Mouse (Mus musculus): ENCODE measurements around the gene Riox1. TPM values are rescaled to one million over a fixed set of nuclear protein-coding genes. Genes with fewer than 3 reads are reported as not detected.
A peak's percentile ranks its signal among the peaks of the same experiment; 100 is the strongest.

Riox1 gene
- total and polyA plus RNA-seq, 2 experiments from 2014 or later: 4.6 to 12.4 TPM

DNA sequence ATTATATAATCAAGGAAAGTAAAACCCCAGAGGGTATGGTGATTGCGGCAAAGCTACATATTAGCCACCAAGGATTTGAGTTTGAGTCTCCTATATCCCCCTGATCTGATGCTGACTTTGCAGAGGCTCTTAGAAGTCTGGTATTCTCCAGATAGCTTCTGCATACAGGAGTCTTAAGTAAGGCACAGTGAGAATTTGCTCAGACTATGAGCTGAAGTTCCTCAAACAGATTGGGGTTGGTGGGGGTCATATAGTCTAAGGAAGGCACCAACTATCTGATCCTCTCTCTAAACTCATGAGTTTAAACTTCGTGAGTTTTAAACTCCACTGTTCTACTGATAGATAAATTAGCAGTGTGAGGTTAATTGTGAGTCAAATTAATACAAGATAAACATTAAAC lies 11.1 kb upstream of the Riox1 start:
- Histone ChIP-seq H3K27me3 (ENCODE audit: control insufficient read depth, insufficient read depth, low read length) (no peaks in the 10 kb centered on the region), H3K27ac (ENCODE audit: low read depth) (no peak overlapping the region), H3K9me3 (replicated peaks; ENCODE audit: control insufficient read depth, low read length) (no peaks in the 10 kb centered on the region), H3K36me3 (replicated peaks; ENCODE audit: control insufficient read depth, insufficient read depth, low read length) (no peaks in the 10 kb centered on the region), H3K4me1 (ENCODE audit: control insufficient read depth, insufficient read depth) (no peaks in the 10 kb centered on the region), H3K4me3 (ENCODE audit: low read depth, low read length) (no peak overlapping the region), H3K4me2 (ENCODE audit: low read depth, low read length) (no peak overlapping the region), H3K9ac (replicated peaks; ENCODE audit: low read depth, low read length) (no peak overlapping the region)
- DNase-seq (ENCODE audit: low spot score) (no peak), ATAC-seq (ENCODE audit: insufficient read depth, low read depth) (no peak)
- no peak for TF ChIP-seq CTCF (IDR thresholded peaks at IDR 0.05; ENCODE audit: low read depth)
- TF ChIP-seq EP300 (IDR thresholded peaks at IDR 0.05; ENCODE audit: low read depth): no peak
- 72% methylated on average over 2 of the region's 2 CpGs for WGBS

GRCm38 (mm10) chr12:83940031-83940430 lies 10.4 kb upstream of the Riox1 start:
- no peak overlapping the region for H3K4me3 ChIP-seq (ENCODE audit: low read depth, low read length)
- ATAC-seq (ENCODE audit: insufficient read depth, low read depth): no peak
- no peak overlapping the region for H3K9ac ChIP-seq (replicated peaks; ENCODE audit: low read depth, low read length)
- H3K27me3 ChIP-seq (ENCODE audit: control insufficient read depth, insufficient read depth, low read length): no peaks in the 10 kb centered on the region
- peak overlapping the region; percentile 43; the same call in 1 of the 2 replicates for H3K27ac ChIP-seq (ENCODE audit: low read depth)
- 61% methylated on average over 4 of the region's 4 CpGs for WGBS
- no peak overlapping the region for H3K4me2 ChIP-seq (ENCODE audit: low read depth, low read length)
- no peaks in the 10 kb centered on the region for H3K36me3 ChIP-seq (replicated peaks; ENCODE audit: control insufficient read depth, insufficient read depth, low read length)
- TF ChIP-seq CTCF (IDR thresholded peaks at IDR 0.05; ENCODE audit: low read depth) (no peak), EP300 (IDR thresholded peaks at IDR 0.05; ENCODE audit: low read depth) (no peak)
- H3K4me1 ChIP-seq (ENCODE audit: control insufficient read depth, insufficient read depth): no peaks in the 10 kb centered on the region
- no peak for DNase-seq (ENCODE audit: low spot score)
- no peaks in the 10 kb centered on the region for H3K9me3 ChIP-seq (replicated peaks; ENCODE audit: control insufficient read depth, low read length)

- H3K9ac ChIP-seq (replicated peaks; ENCODE audit: low read depth, low read length): no peak overlapping the region
- no peaks in the 10 kb centered on the region for H3K27me3 ChIP-seq (ENCODE audit: control insufficient read depth, insufficient read depth, low read length)
- H3K4me2 ChIP-seq (ENCODE audit: low read depth, low read length): no peak overlapping the region
- 76% methylated on average over 3 of the region's 3 CpGs for WGBS
- no peak overlapping the region for H3K27ac ChIP-seq (ENCODE audit: low read depth)
- H3K4me3 ChIP-seq (ENCODE audit: low read depth, low read length): no peak overlapping the region
- no peaks in the 10 kb centered on the region for H3K9me3 ChIP-seq (replicated peaks; ENCODE audit: control insufficient read depth, low read length)
- ATAC-seq (ENCODE audit: insufficient read depth, low read depth) (no peak), DNase-seq (ENCODE audit: low spot score) (no peak)
- no peaks in the 10 kb centered on the region for H3K36me3 ChIP-seq (replicated peaks; ENCODE audit: control insufficient read depth, insufficient read depth, low read length)
- TF ChIP-seq CTCF (IDR thresholded peaks at IDR 0.05; ENCODE audit: low read depth) (no peak), EP300 (IDR thresholded peaks at IDR 0.05; ENCODE audit: low read depth) (no peak)
- no peaks in the 10 kb centered on the region for H3K4me1 ChIP-seq (ENCODE audit: control insufficient read depth, insufficient read depth)
Measured at GRCm38 (mm10) chr12:83941938-83942337, 8.5 kb upstream of the Riox1 start.

DNA sequence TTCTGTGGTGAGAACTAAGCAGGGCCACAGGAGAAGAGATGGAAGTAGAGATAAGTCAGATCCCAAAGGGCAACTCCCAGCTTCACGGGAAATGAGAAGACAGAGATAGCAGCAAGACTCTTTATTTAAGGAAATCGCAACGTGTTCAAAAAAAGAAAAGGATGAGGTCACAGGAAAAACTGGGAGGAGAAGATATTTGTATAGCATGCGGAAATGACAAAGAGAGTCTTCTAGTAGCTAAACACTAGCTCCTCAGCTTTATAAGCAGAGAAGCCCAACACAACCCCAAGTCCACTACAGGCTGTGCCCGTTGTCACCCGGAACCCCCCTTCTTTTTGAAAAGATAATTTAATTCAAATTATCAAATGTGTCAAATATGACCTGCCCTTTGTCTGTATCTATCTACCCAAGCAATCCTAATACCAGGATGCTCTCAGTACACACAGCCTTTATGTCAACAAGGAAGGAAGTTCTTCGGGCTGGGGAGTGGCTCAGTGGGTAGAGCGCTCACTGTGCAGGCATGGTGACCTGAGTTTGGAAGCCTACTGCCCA lies 3.1 kb upstream of the Riox1 start:
- Histone ChIP-seq H3K4me3 (ENCODE audit: low read depth, low read length) (no peak overlapping the region), H3K27ac (ENCODE audit: low read depth) (peak overlapping the region; percentile 56), H3K36me3 (replicated peaks; ENCODE audit: control insufficient read depth, insufficient read depth, low read length) (no peaks in the 10 kb centered on the region), H3K4me1 (ENCODE audit: control insufficient read depth, insufficient read depth) (peaks cover 11% of the 10 kb centered on the region), H3K9ac (replicated peaks; ENCODE audit: low read depth, low read length) (no peak overlapping the region), H3K4me2 (ENCODE audit: low read depth, low read length) (no peak overlapping the region), H3K27me3 (ENCODE audit: control insufficient read depth, insufficient read depth, low read length) (no peaks in the 10 kb centered on the region), H3K9me3 (replicated peaks; ENCODE audit: control insufficient read depth, low read length) (no peaks in the 10 kb centered on the region)
- 51% methylated on average over 8 of the region's 8 CpGs for WGBS
- no peak for TF ChIP-seq CTCF (IDR thresholded peaks at IDR 0.05; ENCODE audit: low read depth)
- TF ChIP-seq EP300 (IDR thresholded peaks at IDR 0.05; ENCODE audit: low read depth): peak; percentile 65; the same call in 1 of the 2 replicates
- ATAC-seq (ENCODE audit: insufficient read depth, low read depth): no peak
- peak; percentile 50 for DNase-seq (ENCODE audit: low spot score)

- no peak overlapping the region for H3K27ac ChIP-seq (ENCODE audit: low read depth)
- 51% methylated on average over 4 of the region's 4 CpGs for WGBS
- no peaks in the 10 kb centered on the region for H3K27me3 ChIP-seq (ENCODE audit: control insufficient read depth, insufficient read depth, low read length)
- 0 out of 2 replicates have a peak, but pooled peaks cover 5% of the 10 kb centered on the region for H3K36me3 ChIP-seq (replicated peaks; ENCODE audit: control insufficient read depth, insufficient read depth, low read length)
- no peak overlapping the region for H3K4me2 ChIP-seq (ENCODE audit: low read depth, low read length)
- no peak for ATAC-seq (ENCODE audit: insufficient read depth, low read depth)
- no peak for DNase-seq (ENCODE audit: low spot score)
- H3K9ac ChIP-seq (replicated peaks; ENCODE audit: low read depth, low read length): no peak overlapping the region
- TF ChIP-seq EP300 (IDR thresholded peaks at IDR 0.05; ENCODE audit: low read depth): no peak
- TF ChIP-seq CTCF (IDR thresholded peaks at IDR 0.05; ENCODE audit: low read depth): no peak
- H3K9me3 ChIP-seq (replicated peaks; ENCODE audit: control insufficient read depth, low read length): no peaks in the 10 kb centered on the region
- H3K4me1 ChIP-seq (ENCODE audit: control insufficient read depth, insufficient read depth): peaks cover 14% of the 10 kb centered on the region
- no peak overlapping the region for H3K4me3 ChIP-seq (ENCODE audit: low read depth, low read length)
Measured at GRCm38 (mm10) chr12:83949043-83949442, 1.4 kb upstream of the Riox1 start.
